Mouse (Mus musculus): ENCODE results near the gene Samd4.

Gene Samd4

GRCm38 (mm10) chr14:47033423-47033822 lies 150.8 kb downstream of the Samd4 start:
- no peak for TF ChIP-seq GATA4 (IDR thresholded peaks at IDR 0.05; ENCODE audit: insufficient replicate concordance, low read length)

GRCm38 (mm10) chr14:47041699-47042098 lies 159.0 kb downstream of the Samd4 start:
- TF ChIP-seq GATA4 (IDR thresholded peaks at IDR 0.05; ENCODE audit: insufficient replicate concordance, low read length) = no peak

GRCm38 (mm10) chr14:47049051-47049450 lies 166.4 kb downstream of the Samd4 start:
- TF ChIP-seq GATA4 (IDR thresholded peaks at IDR 0.05; ENCODE audit: insufficient replicate concordance, low read length) = no peak

- TF ChIP-seq GATA4 (IDR thresholded peaks at IDR 0.05; ENCODE audit: insufficient replicate concordance, low read length) = no peak
These were observed 169.3 kb downstream of the Samd4 start for GRCm38 (mm10) chr14:47051743-47052610.

GRCm38 (mm10) chr14:47053101-47053500 lies 170.4 kb downstream of the Samd4 start:
- TF ChIP-seq GATA4 (IDR thresholded peaks at IDR 0.05; ENCODE audit: insufficient replicate concordance, low read length) = no peak

GRCm38 (mm10) chr14:47053824-47054223 lies 171.2 kb downstream of the Samd4 start:
- no peak for TF ChIP-seq GATA4 (IDR thresholded peaks at IDR 0.05; ENCODE audit: insufficient replicate concordance, low read length)

- no peak for TF ChIP-seq GATA4 (IDR thresholded peaks at IDR 0.05; ENCODE audit: insufficient replicate concordance, low read length)
These were observed 176.3 kb downstream of the Samd4 start for GRCm38 (mm10) chr14:47058969-47059368.

GRCm38 (mm10) chr14:47065067-47065466 lies 182.4 kb downstream of the Samd4 start:
- TF ChIP-seq GATA4 (IDR thresholded peaks at IDR 0.05; ENCODE audit: insufficient replicate concordance, low read length) = no peak

GRCm38 (mm10) chr14:47066901-47067300 lies 184.2 kb downstream of the Samd4 start:
- TF ChIP-seq GATA4 (IDR thresholded peaks at IDR 0.05; ENCODE audit: insufficient replicate concordance, low read length) = no peak

GRCm38 (mm10) chr14:47074045-47074666 lies 191.5 kb downstream of the Samd4 start:
- TF ChIP-seq GATA4 (IDR thresholded peaks at IDR 0.05; ENCODE audit: insufficient replicate concordance, low read length) = no peak

GRCm38 (mm10) chr14:47075010-47075677 lies 192.5 kb downstream of the Samd4 start:
- TF ChIP-seq GATA4 (IDR thresholded peaks at IDR 0.05; ENCODE audit: insufficient replicate concordance, low read length) = no peak

- no peak for TF ChIP-seq GATA4 (IDR thresholded peaks at IDR 0.05; ENCODE audit: insufficient replicate concordance, low read length)
These were observed 193.2 kb downstream of the Samd4 start for GRCm38 (mm10) chr14:47075856-47076255.

GRCm38 (mm10) chr14:47076956-47077575 lies 194.4 kb downstream of the Samd4 start:
- no peak for TF ChIP-seq GATA4 (IDR thresholded peaks at IDR 0.05; ENCODE audit: insufficient replicate concordance, low read length)

GRCm38 (mm10) chr14:47077576-47077970 lies 194.9 kb downstream of the Samd4 start:
- TF ChIP-seq GATA4 (IDR thresholded peaks at IDR 0.05; ENCODE audit: insufficient replicate concordance, low read length) = no peak

- TF ChIP-seq GATA4 (IDR thresholded peaks at IDR 0.05; ENCODE audit: insufficient replicate concordance, low read length) = no peak
These were observed 197.3 kb downstream of the Samd4 start for GRCm38 (mm10) chr14:47079911-47080310.

Measured in liver, adult (tissue).